Mouse (Mus musculus) embryonic fibroblast, embryonic 13.5 days (primary cell): ENCODE measurements at regions not wholly inside any gene's neighbourhood (a gene's known extent, or its start where the extent isn't known, plus 50 kb on each side); places are given as distances from the start of the nearest gene placed in this dataset.

Source experiments
- CTCF ChIP-seq: IDR thresholded peaks from 2 replicates; pipeline ENCODE4 v1.5.1; 2011; ENCODE audit warnings: mild to moderate bottlenecking, control low read depth, low read length, moderate library complexity, borderline replicate concordance; ENCODE audit not compliant: insufficient read depth
- POLR2A ChIP-seq: IDR thresholded peaks from 2 replicates; pipeline ENCODE4 v1.6.1; 2011; ENCODE audit warnings: low read depth, mild to moderate bottlenecking, control low read depth, low read length, moderate library complexity

- TF ChIP-seq POLR2A, result no peak
- no peak for TF ChIP-seq CTCF
These were observed 72.0 kb upstream of the Col5a2 start for GRCm38 (mm10) chr1:45575131-45575530.
